Mouse (Mus musculus): Measurements from ENCODE around the gene Gpr132. TPM values are rescaled to one million over a fixed set of nuclear protein-coding genes. Genes with fewer than 3 reads are reported as not detected.

The Gpr132 gene
- polyA plus RNA-seq, 1 experiment = 0.02 TPM

GRCm38 (mm10) chr12:112840209-112841086 is 27.6 kb downstream of the Gpr132 start:
- Histone ChIP-seq H3K79me2 (ENCODE audit: control insufficient read depth, insufficient read depth) (no peaks in the 10 kb centered on the region), H3ac (ENCODE audit: control insufficient read depth, insufficient read length) (no peak overlapping the region), H3K27me3 (ENCODE audit: control insufficient read depth, insufficient read depth, insufficient read length) (no peaks in the 10 kb centered on the region), H3K4me3 (no peak overlapping the region), H3K4me2 (ENCODE audit: low read depth) (no peak overlapping the region), H3K36me3 (ENCODE audit: control insufficient read depth, insufficient read depth) (no peaks in the 10 kb centered on the region)
- TF ChIP-seq MYOG (IDR thresholded peaks at IDR 0.05; ENCODE audit: control insufficient read depth in 1 of 3, insufficient read depth in 1 of 3, insufficient read length in 2 of 3, low read depth in 2 of 3) (no peak), REST (IDR thresholded peaks at IDR 0.05; ENCODE audit: insufficient read depth, insufficient read length) (no peak), POLR2AphosphoS2 (IDR thresholded peaks at IDR 0.05; ENCODE audit: insufficient read length, low read depth) (no peak), MAX (IDR thresholded peaks at IDR 0.05; ENCODE audit: low read depth) (no peak), E2F4 (IDR thresholded peaks at IDR 0.05; ENCODE audit: insufficient read depth) (no peak), TCF3 (IDR thresholded peaks at IDR 0.05; ENCODE audit: insufficient read length, low read depth) (no peak), TCF12 (IDR thresholded peaks at IDR 0.05; ENCODE audit: insufficient read depth, poor library complexity, severe bottlenecking) (no peak), POLR2A (IDR thresholded peaks at IDR 0.05; ENCODE audit: insufficient read length, low read depth) (no peak), SRF (IDR thresholded peaks at IDR 0.05; ENCODE audit: control insufficient read depth, insufficient read length, low read depth) (no peak), MYOD1 (IDR thresholded peaks at IDR 0.05; ENCODE audit: control insufficient read depth in 1 of 3, insufficient read length in 2 of 3, low read depth in 2 of 3) (no peak), CEBPB (IDR thresholded peaks at IDR 0.05; ENCODE audit: insufficient read depth, poor library complexity, severe bottlenecking) (no peak), USF1 (IDR thresholded peaks at IDR 0.05; ENCODE audit: low read depth) (no peak)

GRCm38 (mm10) chr12:112835046-112835445 is 33.0 kb downstream of the Gpr132 start:
- Histone ChIP-seq H3K27me3 (ENCODE audit: control insufficient read depth, insufficient read depth, insufficient read length) (no peaks in the 10 kb centered on the region), H3K4me3 (no peak overlapping the region), H3ac (ENCODE audit: control insufficient read depth, insufficient read length) (no peak overlapping the region), H3K36me3 (ENCODE audit: control insufficient read depth, insufficient read depth) (no peaks in the 10 kb centered on the region), H3K4me2 (ENCODE audit: low read depth) (no peak overlapping the region), H3K79me2 (ENCODE audit: control insufficient read depth, insufficient read depth) (peaks cover 16% of the 10 kb centered on the region)
- no peak for TF ChIP-seq POLR2AphosphoS2 (IDR thresholded peaks at IDR 0.05; ENCODE audit: insufficient read length, low read depth)
- TF ChIP-seq E2F4 (IDR thresholded peaks at IDR 0.05; ENCODE audit: insufficient read depth) = no peak
- TF ChIP-seq USF1 (IDR thresholded peaks at IDR 0.05; ENCODE audit: low read depth) = no peak
- TF ChIP-seq REST (IDR thresholded peaks at IDR 0.05; ENCODE audit: insufficient read depth, insufficient read length) = no peak
- no peak for TF ChIP-seq MYOD1 (IDR thresholded peaks at IDR 0.05; ENCODE audit: control insufficient read depth in 1 of 3, insufficient read length in 2 of 3, low read depth in 2 of 3)
- no peak for TF ChIP-seq MYOG (IDR thresholded peaks at IDR 0.05; ENCODE audit: control insufficient read depth in 1 of 3, insufficient read depth in 1 of 3, insufficient read length in 2 of 3, low read depth in 2 of 3)
- TF ChIP-seq CEBPB (IDR thresholded peaks at IDR 0.05; ENCODE audit: insufficient read depth, poor library complexity, severe bottlenecking) = no peak
- TF ChIP-seq TCF3 (IDR thresholded peaks at IDR 0.05; ENCODE audit: insufficient read length, low read depth) = no peak
- TF ChIP-seq POLR2A (IDR thresholded peaks at IDR 0.05; ENCODE audit: insufficient read length, low read depth) = no peak
- no peak for TF ChIP-seq SRF (IDR thresholded peaks at IDR 0.05; ENCODE audit: control insufficient read depth, insufficient read length, low read depth)
- no peak for TF ChIP-seq MAX (IDR thresholded peaks at IDR 0.05; ENCODE audit: low read depth)
- TF ChIP-seq TCF12 (IDR thresholded peaks at IDR 0.05; ENCODE audit: insufficient read depth, poor library complexity, severe bottlenecking) = no peak

GRCm38 (mm10) chr12:112833527-112833926 is 34.5 kb downstream of the Gpr132 start:
- no peaks in the 10 kb centered on the region for H3K27me3 ChIP-seq (ENCODE audit: control insufficient read depth, insufficient read depth, insufficient read length)
- H3K4me3 ChIP-seq = no peak overlapping the region
- peaks cover 26% of the 10 kb centered on the region for H3K79me2 ChIP-seq (ENCODE audit: control insufficient read depth, insufficient read depth)
- H3K36me3 ChIP-seq (ENCODE audit: control insufficient read depth, insufficient read depth) = no peaks in the 10 kb centered on the region
- TF ChIP-seq POLR2A (IDR thresholded peaks at IDR 0.05; ENCODE audit: insufficient read length, low read depth) (no peak), REST (IDR thresholded peaks at IDR 0.05; ENCODE audit: insufficient read depth, insufficient read length) (no peak), MAX (IDR thresholded peaks at IDR 0.05; ENCODE audit: low read depth) (no peak), E2F4 (IDR thresholded peaks at IDR 0.05; ENCODE audit: insufficient read depth) (no peak), SRF (IDR thresholded peaks at IDR 0.05; ENCODE audit: control insufficient read depth, insufficient read length, low read depth) (no peak), MYOD1 (IDR thresholded peaks at IDR 0.05; ENCODE audit: control insufficient read depth in 1 of 3, insufficient read length in 2 of 3, low read depth in 2 of 3) (no peak), CEBPB (IDR thresholded peaks at IDR 0.05; ENCODE audit: insufficient read depth, poor library complexity, severe bottlenecking) (no peak)
- no peak overlapping the region for H3ac ChIP-seq (ENCODE audit: control insufficient read depth, insufficient read length)
- no peak overlapping the region for H3K4me2 ChIP-seq (ENCODE audit: low read depth)

DNA sequence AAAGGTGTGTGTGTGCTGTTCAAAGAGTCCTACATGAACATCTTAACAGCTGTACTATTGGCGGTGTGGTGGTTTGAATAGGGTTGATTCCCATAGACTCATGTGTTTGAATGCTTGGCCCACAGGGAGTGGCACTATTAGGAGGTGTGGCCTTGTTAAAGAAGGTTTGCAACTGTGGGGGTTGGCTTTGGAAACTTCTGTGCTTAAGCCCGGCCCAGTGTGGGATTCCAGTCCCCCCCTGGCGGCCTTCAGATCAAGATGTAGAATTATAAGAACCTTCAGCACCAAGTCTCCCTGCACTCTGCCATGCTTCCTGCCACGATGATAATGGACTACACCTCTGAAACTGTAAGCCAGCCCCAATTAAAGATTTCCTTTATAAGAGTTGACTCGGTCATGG is 35.6 kb downstream of the Gpr132 start:
- no peaks in the 10 kb centered on the region for H3K27me3 ChIP-seq (ENCODE audit: control insufficient read depth, insufficient read depth, insufficient read length)
- no peak for TF ChIP-seq SRF (IDR thresholded peaks at IDR 0.05; ENCODE audit: control insufficient read depth, insufficient read length, low read depth)
- TF ChIP-seq REST (IDR thresholded peaks at IDR 0.05; ENCODE audit: insufficient read depth, insufficient read length) = no peak
- TF ChIP-seq POLR2A (IDR thresholded peaks at IDR 0.05; ENCODE audit: insufficient read length, low read depth) = no peak
- TF ChIP-seq CEBPB (IDR thresholded peaks at IDR 0.05; ENCODE audit: insufficient read depth, poor library complexity, severe bottlenecking) = no peak
- no peak for TF ChIP-seq TCF3 (IDR thresholded peaks at IDR 0.05; ENCODE audit: insufficient read length, low read depth)
- no peak for TF ChIP-seq MYOG (IDR thresholded peaks at IDR 0.05; ENCODE audit: control insufficient read depth in 1 of 3, insufficient read depth in 1 of 3, insufficient read length in 2 of 3, low read depth in 2 of 3)
- TF ChIP-seq MYOD1 (IDR thresholded peaks at IDR 0.05; ENCODE audit: control insufficient read depth in 1 of 3, insufficient read length in 2 of 3, low read depth in 2 of 3) = no peak
- no peak for TF ChIP-seq USF1 (IDR thresholded peaks at IDR 0.05; ENCODE audit: low read depth)
- TF ChIP-seq MAX (IDR thresholded peaks at IDR 0.05; ENCODE audit: low read depth) = no peak
- peaks cover 37% of the 10 kb centered on the region for H3K79me2 ChIP-seq (ENCODE audit: control insufficient read depth, insufficient read depth)
- no peak overlapping the region for H3K4me3 ChIP-seq
- H3K4me2 ChIP-seq (ENCODE audit: low read depth) = no peak overlapping the region
- H3K36me3 ChIP-seq (ENCODE audit: control insufficient read depth, insufficient read depth) = peaks cover 5% of the 10 kb centered on the region
- H3ac ChIP-seq (ENCODE audit: control insufficient read depth, insufficient read length) = no peak overlapping the region

Data from myocyte (in vitro differentiated cells).